Mouse (Mus musculus) myocyte (in vitro differentiated cells): ENCODE results near the gene Nanos3.

Experiments
- CEBPB ChIP-seq: IDR thresholded peaks from 2 replicates; pipeline ENCODE4 v1.6.1; 2011; ENCODE audit warnings: mild to moderate bottlenecking, moderate library complexity; ENCODE audit not compliant: poor library complexity, insufficient read depth, severe bottlenecking
- E2F4 ChIP-seq: IDR thresholded peaks from one replicate; pipeline ENCODE4 v1.6.1; 2011; ENCODE audit warnings: mild to moderate bottlenecking, control low read depth, moderate library complexity; ENCODE audit not compliant: insufficient read depth
- MAX ChIP-seq: IDR thresholded peaks from one replicate; pipeline ENCODE4 v1.6.1; 2011; ENCODE audit warnings: low read depth, mild to moderate bottlenecking, control low read depth
- MYOD1 ChIP-seq, 3 experiments: IDR thresholded peaks; one replicate each; pipeline ENCODE4 v1.6.1; 2011; ENCODE audit warnings: control low read depth in 2 of 3, low read depth in 2 of 3, mild to moderate bottlenecking in 2 of 3, moderate library complexity in 1 of 3; ENCODE audit not compliant: insufficient read length in 2 of 3, control insufficient read depth in 1 of 3
- POLR2A ChIP-seq: IDR thresholded peaks from one replicate; pipeline ENCODE4 v1.6.1; 2011; ENCODE audit warnings: low read depth, mild to moderate bottlenecking, control low read depth, moderate library complexity; ENCODE audit not compliant: insufficient read length
- POLR2AphosphoS2 ChIP-seq: IDR thresholded peaks from one replicate; pipeline ENCODE4 v1.6.1; 2011; ENCODE audit warnings: low read depth, control low read depth; ENCODE audit not compliant: insufficient read length

- TF ChIP-seq POLR2A (no peak), CEBPB (no peak), E2F4 (no peak), MAX (no peak), POLR2AphosphoS2 (no peak), MYOD1 (IDR thresholded peaks at IDR 0.05; ENCODE audit: control insufficient read depth in 1 of 3, insufficient read length in 2 of 3, low read depth in 2 of 3) (no peak)
Measured at GRCm38 (mm10) chr8:84127202-84127901, 57.7 kb downstream of the Nanos3 start.
